Mouse (Mus musculus) intestine, embryonic 16.5 days (tissue): Measurements from ENCODE around the gene Gna13. TPM values are rescaled to one million over a fixed set of nuclear protein-coding genes. Genes with fewer than 3 reads are reported as not detected.

Experiments used
- ATAC-seq: fragments of 200-750 bp; cut with Nextera tagmentation; 2 replicates; pipeline ENCODE4 v1.8.0; 2017; ENCODE audit warnings: moderate TSS enrichment, moderate library complexity
- H3K27ac ChIP-seq: fragments of 300-500 bp; sonication (generic); 2 replicates; pipeline ENCODE4 v1.5.1; 2014; ENCODE audit warnings: mild to moderate bottlenecking, low read length
- H3K27me3 ChIP-seq: fragments of 300-500 bp; sonication (generic); replicated peaks from 2 replicates; pipeline ENCODE4 v1.6.1; 2014; ENCODE audit warnings: low read length, control low read depth, mixed read lengths; ENCODE audit not compliant: control insufficient read depth, insufficient read depth
- H3K36me3 ChIP-seq: fragments of 300-500 bp; sonication (generic); 2 replicates; pipeline ENCODE4 v1.6.1; 2014; ENCODE audit warnings: low read length, control low read depth; ENCODE audit not compliant: control insufficient read depth, insufficient read depth
- H3K4me1 ChIP-seq: fragments of 300-500 bp; sonication (generic); 2 replicates; pipeline ENCODE4 v1.6.1; 2014; ENCODE audit warnings: low read length, control low read depth, mixed read lengths; ENCODE audit not compliant: control insufficient read depth, insufficient read depth
- H3K4me2 ChIP-seq: fragments of 300-500 bp; sonication (generic); 2 replicates; pipeline ENCODE4 v1.6.1; 2014; ENCODE audit warnings: low read depth, low read length, control low read depth
- H3K4me3 ChIP-seq: fragments of 300-500 bp; sonication (generic); 2 replicates; pipeline ENCODE4 v1.5.1; 2014; ENCODE audit warnings: mild to moderate bottlenecking, low read length
- H3K9ac ChIP-seq: fragments of 300-500 bp; sonication (generic); 2 replicates; pipeline ENCODE4 v1.6.1; 2014; ENCODE audit warnings: low read depth, low read length
- H3K9me3 ChIP-seq: fragments of 300-500 bp; sonication (generic); 2 replicates; pipeline ENCODE4 v1.6.1; 2016; ENCODE audit warnings: low read length, control low read depth; ENCODE audit not compliant: control insufficient read depth
- WGBS: fragments of 180-500 bp; shearing (Covaris S2); extraction: QIAGEN DNeasy Blood & Tissue Kit; methylation state at CpG from one replicate; pipeline ENCODE4 v1.1.7; 2014; 5-methylcytosine and 5-hydroxymethylcytosine counted together
- polyA plus RNA-seq: library from polyadenylated mRNA; unstranded; fragments of >200 nt; fragmentation: Nextera tagmentation; extraction: Ambion mirVana; gene quantifications from 2 replicates; pipeline ENCODE4 v1.2.1, GENCODE M21; 2015

The Gna13 gene
- polyA plus RNA-seq, 1 experiment from 2014 or later: 36.1 TPM

- Histone ChIP-seq H3K4me1 (no peaks in the 10 kb centered on the region), H3K9ac (no peak overlapping the region), H3K4me3 (no peak overlapping the region), H3K4me2 (no peak overlapping the region), H3K9me3 (no peaks in the 10 kb centered on the region), H3K27ac (no peak overlapping the region), H3K27me3 (no peaks in the 10 kb centered on the region), H3K36me3 (no peaks in the 10 kb centered on the region)
- no peak for ATAC-seq
- WGBS: 73% methylated on average over 5 of the region's 5 CpGs
Measured at GRCm38 (mm10) chr11:109421205-109421604, 58.6 kb downstream of the Gna13 start.

GRCm38 (mm10) chr11:109422263-109422662 is 59.6 kb downstream of the Gna13 start:
- no peak overlapping the region for H3K4me3 ChIP-seq
- H3K27ac ChIP-seq: no peak overlapping the region
- no peak overlapping the region for H3K9ac ChIP-seq
- no peak overlapping the region for H3K4me2 ChIP-seq
- WGBS: 99% methylated on average over 4 of the region's 4 CpGs
- H3K27me3 ChIP-seq: no peaks in the 10 kb centered on the region
- no peaks in the 10 kb centered on the region for H3K36me3 ChIP-seq
- no peaks in the 10 kb centered on the region for H3K9me3 ChIP-seq
- 0 out of 2 replicates have a peak, but pooled peaks cover 4% of the 10 kb centered on the region for H3K4me1 ChIP-seq
- ATAC-seq: no peak

- Histone ChIP-seq H3K9me3 (no peaks in the 10 kb centered on the region), H3K4me1 (0 out of 2 replicates have a peak, but pooled peaks cover 4% of the 10 kb centered on the region), H3K27ac (no peak overlapping the region), H3K9ac (no peak overlapping the region), H3K4me2 (no peak overlapping the region), H3K27me3 (no peaks in the 10 kb centered on the region), H3K4me3 (no peak overlapping the region), H3K36me3 (no peaks in the 10 kb centered on the region)
- 77% methylated on average over 1 of the region's 1 CpGs for WGBS
- ATAC-seq: no peak
Measured at GRCm38 (mm10) chr11:109423294-109423693, 60.7 kb downstream of the Gna13 start.

GRCm38 (mm10) chr11:109425392-109426271 is 63.0 kb downstream of the Gna13 start, which contains the start of gene Amz2:
Amz2 (plus strand) TSS chr11:109425946.
- Histone ChIP-seq H3K4me2 (peak within 1 kb of the TSS; percentile 75), H3K4me1 (0 out of 2 replicates have a peak, but pooled peaks cover 4% of the 10 kb centered on the region), H3K27me3 (no peaks in the 10 kb centered on the region), H3K27ac (peak within 1 kb of the TSS; percentile 72), H3K9ac (peak within 1 kb of the TSS; percentile 67), H3K36me3 (peaks cover 2% of the 10 kb centered on the region), H3K9me3 (no peaks in the 10 kb centered on the region), H3K4me3 (peak within 1 kb of the TSS; percentile 62)
- ATAC-seq: peak; percentile 98
- under 1% methylated on average over 65 of the region's 65 CpGs for WGBS

- H3K9ac ChIP-seq: peak overlapping the region; percentile 67
- H3K4me1 ChIP-seq: 0 out of 2 replicates have a peak, but pooled peaks cover 4% of the 10 kb centered on the region
- H3K36me3 ChIP-seq: peaks cover 4% of the 10 kb centered on the region
- H3K9me3 ChIP-seq: no peaks in the 10 kb centered on the region
- peak overlapping the region; percentile 72 for H3K27ac ChIP-seq
- ATAC-seq: no peak
- peak overlapping the region; percentile 62 for H3K4me3 ChIP-seq
- no peaks in the 10 kb centered on the region for H3K27me3 ChIP-seq
- H3K4me2 ChIP-seq: peak overlapping the region; percentile 75
- WGBS: 0% methylated on average over 11 of the region's 11 CpGs
Measured at GRCm38 (mm10) chr11:109426272-109426586, 63.6 kb downstream of the Gna13 start.

DNA sequence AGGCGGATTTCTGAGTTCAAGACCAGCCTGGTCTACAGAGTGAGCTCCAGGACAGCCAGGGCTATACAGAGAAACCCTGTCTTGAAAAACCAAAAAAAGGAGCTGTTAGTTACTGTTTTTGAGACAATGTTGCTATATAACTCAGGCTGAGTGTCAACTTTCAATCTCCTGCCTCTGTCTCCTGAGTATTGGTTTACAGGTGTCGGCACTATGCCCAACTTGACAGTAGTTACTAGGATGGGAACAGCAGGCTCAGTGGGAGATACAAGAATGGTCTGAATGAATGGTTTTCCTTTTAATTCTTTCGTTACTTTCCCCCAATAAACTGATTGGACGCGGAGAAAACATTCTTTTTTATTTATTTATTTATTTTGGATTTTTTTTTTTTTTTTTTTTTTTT is 64.7 kb downstream of the Gna13 start:
- peaks cover 4% of the 10 kb centered on the region for H3K36me3 ChIP-seq
- H3K27me3 ChIP-seq: no peaks in the 10 kb centered on the region
- no peak overlapping the region for H3K9ac ChIP-seq
- ATAC-seq: no peak
- no peak overlapping the region for H3K4me2 ChIP-seq
- H3K9me3 ChIP-seq: no peaks in the 10 kb centered on the region
- WGBS: 97% methylated on average over 5 of the region's 5 CpGs
- no peak overlapping the region for H3K4me3 ChIP-seq
- no peak overlapping the region for H3K27ac ChIP-seq
- 0 out of 2 replicates have a peak, but pooled peaks cover 4% of the 10 kb centered on the region for H3K4me1 ChIP-seq

DNA sequence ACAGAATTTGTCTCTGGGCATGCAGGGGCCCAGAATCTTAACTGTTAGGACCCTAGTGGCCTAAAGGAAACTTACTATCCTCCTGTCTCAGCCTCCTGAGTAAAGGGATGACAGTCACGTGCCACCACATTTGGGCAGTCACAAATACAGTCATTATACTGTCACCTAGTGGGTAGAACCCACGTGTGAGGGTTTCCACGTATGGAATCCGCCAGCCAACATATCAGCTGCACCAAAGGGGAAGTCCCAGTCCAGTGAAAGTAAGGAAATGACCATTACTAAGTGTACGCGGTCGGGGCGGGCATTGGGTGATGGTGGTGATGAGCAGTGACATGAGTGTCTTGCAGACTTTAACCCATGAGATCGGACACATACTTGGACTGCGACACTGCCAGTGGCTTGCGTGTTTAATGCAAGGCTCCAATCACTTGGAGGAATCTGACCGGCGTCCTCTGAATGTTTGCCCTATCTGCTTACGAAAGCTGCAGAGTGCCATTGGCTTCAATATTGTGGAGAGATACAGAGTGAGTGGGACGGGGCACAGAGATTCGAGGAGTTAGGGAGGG is 71.7 kb downstream of the Gna13 start:
- no peaks in the 10 kb centered on the region for H3K27me3 ChIP-seq
- peaks cover 18% of the 10 kb centered on the region for H3K36me3 ChIP-seq
- H3K4me3 ChIP-seq: no peak overlapping the region
- no peak overlapping the region for H3K4me2 ChIP-seq
- 90% methylated on average over 16 of the region's 16 CpGs for WGBS
- H3K27ac ChIP-seq: no peak overlapping the region
- H3K9ac ChIP-seq: no peak overlapping the region
- H3K9me3 ChIP-seq: no peaks in the 10 kb centered on the region
- ATAC-seq: no peak
- H3K4me1 ChIP-seq: peaks cover under 1% of the 10 kb centered on the region; the same call in 1 of the 2 replicates

- no peak for ATAC-seq
- no peak overlapping the region for H3K4me2 ChIP-seq
- H3K27ac ChIP-seq: no peak overlapping the region
- H3K27me3 ChIP-seq: no peaks in the 10 kb centered on the region
- 70% methylated on average over 8 of the region's 8 CpGs for WGBS
- no peaks in the 10 kb centered on the region for H3K9me3 ChIP-seq
- no peak overlapping the region for H3K4me3 ChIP-seq
- no peak overlapping the region for H3K9ac ChIP-seq
- H3K36me3 ChIP-seq: peaks cover 14% of the 10 kb centered on the region
- peaks cover 4% of the 10 kb centered on the region for H3K4me1 ChIP-seq
Measured at GRCm38 (mm10) chr11:109436889-109437288, 74.3 kb downstream of the Gna13 start.

DNA sequence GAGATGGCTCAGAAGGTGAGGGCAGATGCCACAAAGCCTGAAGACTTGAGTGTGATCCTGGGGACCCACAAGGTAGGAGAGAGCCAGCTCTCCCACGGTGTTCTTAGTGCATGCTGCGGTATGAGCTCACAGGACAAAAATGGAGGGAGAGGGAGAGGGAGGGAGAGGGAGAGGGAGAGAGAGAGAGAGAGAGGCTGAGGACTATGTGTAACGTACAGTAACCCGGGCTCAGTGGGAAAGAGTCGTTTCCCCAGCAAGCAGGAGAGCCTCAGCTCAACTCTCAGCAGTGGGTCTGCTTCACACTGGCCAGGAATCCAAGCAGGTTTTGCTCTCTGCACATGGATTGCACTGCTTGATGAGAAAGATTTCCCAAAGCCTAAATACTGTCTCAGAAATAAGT is 76.6 kb downstream of the Gna13 start:
- peaks cover 12% of the 10 kb centered on the region for H3K36me3 ChIP-seq
- no peak overlapping the region; the same call in 1 of the 2 replicates for H3K27ac ChIP-seq
- peak; percentile 42; the same call in 1 of the 2 replicates for ATAC-seq
- 10% methylated on average over 5 of the region's 5 CpGs for WGBS
- peak overlapping the region; percentile 80 for H3K4me2 ChIP-seq
- peak overlapping the region; percentile 77; the same call in 1 of the 2 replicates for H3K9ac ChIP-seq
- H3K4me3 ChIP-seq: peak overlapping the region; percentile 65; the same call in 1 of the 2 replicates
- H3K27me3 ChIP-seq: no peaks in the 10 kb centered on the region
- no peaks in the 10 kb centered on the region for H3K9me3 ChIP-seq
- peaks cover 4% of the 10 kb centered on the region for H3K4me1 ChIP-seq
